Mouse (Mus musculus) CD4-positive, CD25-positive, alpha-beta regulatory T cell (primary cell): ENCODE data around the gene Gm10073. TPM values are rescaled to one million over a fixed set of nuclear protein-coding genes. Genes with fewer than 3 reads are reported as not detected.

Experiments
- polyA plus RNA-seq: library from polyadenylated mRNA; unstranded; fragments of 100-300 nt; shearing (Covaris generic); gene quantifications from one replicate; pipeline ENCODE4 v1.2.1, GENCODE M21; 2017

Gm10073 gene
- polyA plus RNA-seq = 7.6 TPM

DNA sequence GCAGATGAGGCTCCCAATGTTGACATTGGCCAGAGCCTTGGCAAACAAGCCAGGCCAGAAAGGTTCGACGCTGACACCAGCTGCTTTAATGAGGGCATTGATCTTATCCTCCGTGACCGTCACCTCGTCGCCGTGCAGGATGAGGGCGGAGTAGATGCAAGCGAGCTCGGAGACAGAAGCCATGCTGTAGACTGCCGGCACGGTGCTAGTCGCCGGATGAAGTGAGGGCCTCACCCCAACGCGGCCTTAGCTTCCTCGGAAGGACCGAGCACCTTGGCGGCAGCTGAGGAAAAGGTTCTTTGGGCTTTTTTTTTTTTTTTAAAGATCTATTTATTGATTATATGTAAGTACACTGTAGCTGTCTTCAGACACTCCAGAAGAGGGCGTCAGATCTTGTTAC lies at the start of gene Gm10073:
TSS of gene Gm10073 (minus strand) at position 294 of the 400 bp plus-strand sequence.

DNA sequence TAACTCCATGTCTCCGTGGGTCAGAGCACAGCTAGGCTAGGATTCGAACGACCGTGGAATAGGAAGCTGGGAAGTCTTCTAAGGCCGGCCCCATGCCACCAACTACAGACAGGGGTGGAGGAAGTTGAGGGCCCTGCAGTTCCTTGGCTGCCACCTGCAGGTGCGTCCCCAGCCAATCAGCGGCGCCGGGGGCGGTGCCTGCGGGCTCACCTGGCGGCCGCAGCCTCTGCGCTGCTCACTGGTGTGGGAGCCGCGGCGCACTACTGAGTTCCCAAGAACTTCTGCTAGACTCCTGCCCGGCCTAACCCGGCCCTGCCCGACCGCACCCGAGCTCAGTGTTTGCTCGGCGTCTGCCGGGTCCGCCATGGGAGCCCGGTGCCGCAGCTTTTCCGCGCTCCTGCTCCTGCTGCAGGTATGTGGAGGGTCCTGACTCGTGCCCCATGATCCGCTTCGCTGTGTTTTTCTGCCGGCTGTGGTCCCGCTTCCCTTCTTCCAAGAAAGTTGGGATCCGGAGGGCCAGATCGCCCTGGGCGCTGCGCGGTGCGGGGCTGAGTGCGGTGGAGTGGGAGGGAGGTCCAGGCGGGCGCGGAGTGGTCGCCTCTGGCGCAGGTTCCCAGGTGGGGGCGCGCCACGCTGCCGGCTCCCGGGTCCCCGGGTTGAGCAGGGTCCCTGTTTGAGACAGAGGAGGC lies 30.0 kb upstream of the Gm10073 start, which contains the start of gene Cdh1:
TSS of gene Cdh1 (plus strand) at position 221 of the 689 bp plus-strand sequence.

Other genes starting within 250 kb of the Gm10073 start
- gene Smpd3, start 235.5 kb downstream of the Gm10073 start, polyA plus RNA-seq = 0.06 TPM
- 7.9 TPM for gene Zfp90, start 158.1 kb downstream of the Gm10073 start, polyA plus RNA-seq
- gene 6030452D12Rik, start 72.9 kb downstream of the Gm10073 start, polyA plus RNA-seq = not detected
- not detected for gene Cdh3, start 62.6 kb downstream of the Gm10073 start, polyA plus RNA-seq
- 0.20 TPM for gene Cdh1, start 29.9 kb upstream of the Gm10073 start, polyA plus RNA-seq
- gene Tango6, start 109.6 kb upstream of the Gm10073 start, polyA plus RNA-seq = 12.4 TPM